Mouse (Mus musculus) CH12.LX (cell line): ENCODE measurements around the gene Unc93b1.

Experiments
- CHD2 ChIP-seq: IDR thresholded peaks from 2 replicates; pipeline ENCODE4 v1.6.1; 2011; ENCODE audit warnings: low read length, improper control_type of control experiment
- CTCF ChIP-seq, 2 experiments: IDR thresholded peaks in 1 of 2; conservative IDR thresholded peaks in 1 of 2; 2 replicates each; pipeline ENCODE4 v1.5.1; 2011 to 2012; ENCODE audit warnings: low read depth in 2 of 2, low read length in 2 of 2, improper control_type of control experiment in 1 of 2, inconsistent platforms in 1 of 2, mild to moderate bottlenecking in 1 of 2, moderate library complexity in 1 of 2
- JUND ChIP-seq: conservative IDR thresholded peaks from 2 replicates; pipeline ENCODE4 v1.6.1; 2011; ENCODE audit warnings: low read depth, low read length, improper control_type of control experiment
- POLR2A ChIP-seq: IDR thresholded peaks from 2 replicates; pipeline ENCODE4 v1.6.1; 2011; ENCODE audit warnings: low read depth, mild to moderate bottlenecking, improper control_type of control experiment, low read length
- RCOR1 ChIP-seq: conservative IDR thresholded peaks from 2 replicates; pipeline ENCODE4 v1.6.1; 2012; ENCODE audit warnings: low read depth, mild to moderate bottlenecking, inconsistent platforms, low read length, improper control_type of control experiment

DNA sequence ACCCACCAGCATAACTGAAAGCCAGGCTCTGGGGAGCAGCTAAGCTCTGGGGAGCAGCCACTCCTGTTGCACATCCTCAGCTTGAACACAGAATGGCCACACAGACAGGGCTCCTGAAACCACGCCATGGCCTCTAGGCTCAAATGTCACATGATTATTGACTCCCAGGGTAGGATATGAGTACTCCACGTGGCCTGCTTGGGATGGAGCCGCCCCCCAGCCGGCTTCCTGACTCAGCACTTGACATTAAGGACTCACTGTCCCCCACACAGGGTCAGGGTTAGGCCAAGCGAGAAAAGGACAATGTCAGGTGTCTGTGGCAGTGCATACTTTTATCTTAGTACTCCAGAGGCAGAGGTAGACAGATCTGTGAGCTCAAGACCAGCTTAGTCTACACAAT, 24.8 kb upstream of the Unc93b1 start:
- TF ChIP-seq CTCF (conservative IDR thresholded peaks at IDR 0.05 in 1 of 2, IDR thresholded peaks at IDR 0.05 in 1 of 2; ENCODE audit: low read depth in 2 of 2, low read length in 2 of 2) (no peak), JUND (no peak), POLR2A (no peak), CHD2 (no peak), RCOR1 (no peak)
